In genomic region chr7:25704716-25705364, GRCm38 (mm10) we compare ENCODE assay signal across 8 mouse cellular contexts. TPM values are rescaled to one million over a fixed set of nuclear protein-coding genes. Genes with fewer than 3 reads are reported as not detected.
DNase-seq lines count a peak whose midpoint lies in the region; ATAC-seq lines count a peak whose summit lies in the region.

No protein-coding gene starts in this region.

- no peak overlapping the region for H3K27ac ChIP-seq in limb, embryonic 13.5 days
- no peak overlapping the region for H3K27ac ChIP-seq in stomach, embryonic 14.5 days (ENCODE audit: low read length)

- H3K4me1 ChIP-seq in megakaryocyte, embryonic 14.5 days, result peaks cover 95% of the 10 kb centered on the region
- peaks cover 25% of the 10 kb centered on the region for H3K4me1 ChIP-seq in limb, embryonic 13.5 days
- H3K4me1 ChIP-seq in stomach, embryonic 14.5 days (ENCODE audit: control insufficient read depth, insufficient read depth, low read length), result peaks cover 24% of the 10 kb centered on the region; the same call in 1 of the 2 replicates

- peaks cover 4% of the 10 kb centered on the region for H3K9me3 ChIP-seq in megakaryocyte, embryonic 14.5 days
- H3K9me3 ChIP-seq in limb, embryonic 13.5 days, result peaks cover 6% of the 10 kb centered on the region; the same call in 1 of the 2 replicates
- no peaks in the 10 kb centered on the region for H3K9me3 ChIP-seq in stomach, embryonic 14.5 days (ENCODE audit: control insufficient read depth, low read depth, low read length)

- 2% methylated on average over 37 of the region's 37 CpGs for WGBS in limb, embryonic 13.5 days
- 13% methylated on average over 33 of the region's 37 CpGs for WGBS in stomach, embryonic 14.5 days

- DNase-seq in adrenal gland, adult 2 months, result peak; percentile 36
- DNase-seq in adrenal gland, postnatal 25 days, result no peak
- DNase-seq in right cerebral cortex, postnatal 36 days (ENCODE audit: low spot score in 2 of 2), result no peak
- DNase-seq in B cell, adult 2 months, result no peak

- H3K4me2 ChIP-seq in limb, embryonic 13.5 days (replicated peaks), result peak overlapping the region; percentile 59
- peak overlapping the region; percentile 31 for H3K4me2 ChIP-seq in stomach, embryonic 14.5 days (replicated peaks; ENCODE audit: low read depth, low read length)

- no peak for ATAC-seq in megakaryocyte, adult 5-6 weeks (ENCODE audit: poor library complexity, severe bottlenecking)
- ATAC-seq in limb, embryonic 13.5 days (ENCODE audit: low FRiP score, low read depth), result no peak; the same call in 1 of the 2 replicates
- ATAC-seq in stomach, embryonic 14.5 days (ENCODE audit: insufficient number of reproducible peaks, insufficient read depth, low FRiP score, low read depth), result peak; percentile 39; the same call in 1 of the 2 replicates

- H3K36me3 ChIP-seq in megakaryocyte, embryonic 14.5 days (replicated peaks; ENCODE audit: low read length), result peaks cover 99% of the 10 kb centered on the region
- no peaks in the 10 kb centered on the region for H3K36me3 ChIP-seq in limb, embryonic 13.5 days
- no peaks in the 10 kb centered on the region for H3K36me3 ChIP-seq in stomach, embryonic 14.5 days (ENCODE audit: control insufficient read depth, insufficient read depth, low read length)

- peak overlapping the region; percentile 59 for H3K4me3 ChIP-seq in megakaryocyte, embryonic 14.5 days (replicated peaks)
- peak overlapping the region; percentile 22 for H3K4me3 ChIP-seq in limb, embryonic 13.5 days
- no peak overlapping the region for H3K4me3 ChIP-seq in stomach, embryonic 14.5 days (ENCODE audit: low read depth, low read length)

- no peaks in the 10 kb centered on the region for H3K27me3 ChIP-seq in megakaryocyte, embryonic 14.5 days (replicated peaks)
- H3K27me3 ChIP-seq in limb, embryonic 13.5 days, result peaks cover 16% of the 10 kb centered on the region
- no peaks in the 10 kb centered on the region for H3K27me3 ChIP-seq in stomach, embryonic 14.5 days (ENCODE audit: control insufficient read depth, insufficient read depth, low read length)

- H3K9ac ChIP-seq in limb, embryonic 13.5 days, result no peak overlapping the region
- H3K9ac ChIP-seq in stomach, embryonic 14.5 days (replicated peaks; ENCODE audit: low read depth, low read length), result no peak overlapping the region

RNA-seq across cellular contexts. Expression of gene Ccdc97, which starts 14.0 kb away (rescaled TPM):
- total RNA-seq in adrenal gland, adult 2 months (2021), result 10 to 100 TPM; 47.4 to 50.9 TPM
- 90.9 and 95.2 TPM in 2 replicates for polyA plus RNA-seq in adrenal gland, adult 2 months (2012; rRNA removed)
- 54.4 and 61.9 TPM in 2 replicates for total RNA-seq in adrenal gland, postnatal 25 days (2021)
- polyA plus RNA-seq in megakaryocyte, embryonic 14.5 days (2012; ENCODE audit: insufficient read depth, low replicate concordance), result 30.5 and 39.5 TPM in 2 replicates
- 30.5 and 30.9 TPM in 2 replicates for total RNA-seq in megakaryocyte, adult 5-6 weeks (2015)
- total RNA-seq in megakaryocyte, adult 5-6 weeks (2017), result 18.3 and 22.9 TPM in 2 replicates
- 22.0 and 24.6 TPM in 2 replicates for polyA plus RNA-seq in limb, embryonic 13.5 days (2015; fragmentation: Nextera tagmentation; extraction: Ambion mirVana)
- polyA plus RNA-seq in stomach, embryonic 14.5 days (2014; fragmentation: Nextera tagmentation; extraction: Ambion mirVana), result 29.4 and 30.8 TPM in 2 replicates

RNA-seq across cellular contexts. Expression of gene Tgfb1, which starts 18.0 kb away (rescaled TPM):
- 10 to 100 TPM; 30.2 to 36.6 TPM for total RNA-seq in adrenal gland, adult 2 months (2021)
- polyA plus RNA-seq in adrenal gland, adult 2 months (2012; rRNA removed), result 50.8 and 57.6 TPM in 2 replicates
- total RNA-seq in adrenal gland, postnatal 25 days (2021), result 37.0 and 43.7 TPM in 2 replicates
- 4,315 and 7,169 TPM in 2 replicates for polyA plus RNA-seq in megakaryocyte, embryonic 14.5 days (2012; ENCODE audit: insufficient read depth, low replicate concordance)
- 281 and 286 TPM in 2 replicates for total RNA-seq in megakaryocyte, adult 5-6 weeks (2015)
- 42.2 and 47.4 TPM in 2 replicates for total RNA-seq in megakaryocyte, adult 5-6 weeks (2017)
- polyA plus RNA-seq in limb, embryonic 13.5 days (2015; fragmentation: Nextera tagmentation; extraction: Ambion mirVana), result 1.7 and 2.4 TPM in 2 replicates
- polyA plus RNA-seq in stomach, embryonic 14.5 days (2014; fragmentation: Nextera tagmentation; extraction: Ambion mirVana), result 3.6 and 3.7 TPM in 2 replicates

RNA-seq across cellular contexts. Expression of gene B9d2, which starts 24.3 kb away (rescaled TPM):
- 10 to 100 TPM; 12.2 to 26.4 TPM for total RNA-seq in adrenal gland, adult 2 months (2021)
- 69.9 and 83.0 TPM in 2 replicates for polyA plus RNA-seq in adrenal gland, adult 2 months (2012; rRNA removed)
- total RNA-seq in adrenal gland, postnatal 25 days (2021), result 12.7 and 20.3 TPM in 2 replicates
- 89.8 and 105 TPM in 2 replicates for polyA plus RNA-seq in megakaryocyte, embryonic 14.5 days (2012; ENCODE audit: insufficient read depth, low replicate concordance)
- total RNA-seq in megakaryocyte, adult 5-6 weeks (2015), result 24.8 and 32.0 TPM in 2 replicates
- total RNA-seq in megakaryocyte, adult 5-6 weeks (2017), result 26.7 and 44.6 TPM in 2 replicates
- 25.8 and 29.0 TPM in 2 replicates for polyA plus RNA-seq in limb, embryonic 13.5 days (2015; fragmentation: Nextera tagmentation; extraction: Ambion mirVana)
- 29.7 and 31.5 TPM in 2 replicates for polyA plus RNA-seq in stomach, embryonic 14.5 days (2014; fragmentation: Nextera tagmentation; extraction: Ambion mirVana)

RNA-seq across cellular contexts. Expression of gene Tmem91, which starts 29.9 kb away (rescaled TPM):
- total RNA-seq in adrenal gland, adult 2 months (2021), result under 1 TPM in 1 of 2 experiments, not detected in 1; 0.37 TPM
- polyA plus RNA-seq in adrenal gland, adult 2 months (2012; rRNA removed), result 0.67 and 1.1 TPM in 2 replicates
- total RNA-seq in adrenal gland, postnatal 25 days (2021), result 2.0 TPM in 1 of 2 replicates, not detected in the other
- 4.3 and 4.7 TPM in 2 replicates for polyA plus RNA-seq in megakaryocyte, embryonic 14.5 days (2012; ENCODE audit: insufficient read depth, low replicate concordance)
- 0.68 and 0.91 TPM in 2 replicates for total RNA-seq in megakaryocyte, adult 5-6 weeks (2015)
- total RNA-seq in megakaryocyte, adult 5-6 weeks (2017), result not detected in 2 replicates
- polyA plus RNA-seq in limb, embryonic 13.5 days (2015; fragmentation: Nextera tagmentation; extraction: Ambion mirVana), result 3.7 and 4.9 TPM in 2 replicates
- 4.2 and 5.9 TPM in 2 replicates for polyA plus RNA-seq in stomach, embryonic 14.5 days (2014; fragmentation: Nextera tagmentation; extraction: Ambion mirVana)

RNA-seq across cellular contexts. Expression of gene Exosc5, which starts 45.9 kb away (rescaled TPM):
- total RNA-seq in adrenal gland, adult 2 months (2021), result 10 to 100 TPM; 42.5 to 44.0 TPM
- polyA plus RNA-seq in adrenal gland, adult 2 months (2012; rRNA removed), result 121 and 124 TPM in 2 replicates
- total RNA-seq in adrenal gland, postnatal 25 days (2021), result 47.6 and 59.4 TPM in 2 replicates
- 233 and 501 TPM in 2 replicates for polyA plus RNA-seq in megakaryocyte, embryonic 14.5 days (2012; ENCODE audit: insufficient read depth, low replicate concordance)
- total RNA-seq in megakaryocyte, adult 5-6 weeks (2015), result 31.5 and 33.7 TPM in 2 replicates
- 19.4 and 20.9 TPM in 2 replicates for total RNA-seq in megakaryocyte, adult 5-6 weeks (2017)
- 73.1 and 73.4 TPM in 2 replicates for polyA plus RNA-seq in limb, embryonic 13.5 days (2015; fragmentation: Nextera tagmentation; extraction: Ambion mirVana)
- 72.9 and 83.0 TPM in 2 replicates for polyA plus RNA-seq in stomach, embryonic 14.5 days (2014; fragmentation: Nextera tagmentation; extraction: Ambion mirVana)

Comparison
In these comparisons a context has a peak if more than half of its experiments do, and no peak if none do; other contexts are left out.
1. RNA of gene Tgfb1, which starts 18.0 kb away (polyA plus RNA-seq): 4,315 to 7,169 TPM in megakaryocyte, embryonic 14.5 days; 50.8 to 57.6 TPM in adrenal gland, adult 2 months, 3.6 to 3.7 TPM in stomach, embryonic 14.5 days and 1.7 to 2.4 TPM in limb, embryonic 13.5 days; every median in the first group is over 10 times any median in the second.